Mouse (Mus musculus): ENCODE measurements around the gene Ttll9.

The Ttll9 gene

DNA sequence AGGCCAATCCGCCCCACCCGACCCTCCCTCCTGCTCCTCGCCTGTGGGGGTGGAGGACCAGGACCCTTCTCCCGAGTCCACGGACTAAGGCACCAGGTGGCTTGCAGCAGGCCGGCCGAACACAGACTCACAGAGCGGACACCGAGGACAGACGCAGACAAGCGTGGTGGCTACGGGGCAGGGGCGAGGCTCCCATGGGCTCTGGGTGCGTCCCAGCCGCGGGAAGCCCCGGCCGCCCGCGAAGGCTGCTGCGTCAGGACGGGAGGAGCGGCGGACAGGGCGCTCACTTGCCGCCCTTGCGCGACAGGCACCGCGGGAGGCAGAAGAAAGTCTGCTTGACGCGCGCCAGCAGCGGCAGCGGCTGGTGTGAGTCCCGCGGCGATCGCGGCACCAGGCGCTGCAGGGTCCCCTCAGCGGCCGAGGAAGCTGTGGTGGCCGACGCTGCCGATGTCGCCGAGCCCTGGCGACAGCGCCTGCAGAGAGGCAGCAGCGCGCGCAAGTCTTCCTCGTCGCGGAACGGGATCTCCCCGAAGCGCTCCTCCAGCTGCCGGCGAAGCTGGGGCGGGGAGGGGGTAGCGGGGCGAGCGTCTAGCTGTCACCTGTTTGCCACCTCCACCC, 19.3 kb upstream of the Ttll9 start:
- peak in 1 of 2 experiments; percentile 47 for DNase-seq

DNA sequence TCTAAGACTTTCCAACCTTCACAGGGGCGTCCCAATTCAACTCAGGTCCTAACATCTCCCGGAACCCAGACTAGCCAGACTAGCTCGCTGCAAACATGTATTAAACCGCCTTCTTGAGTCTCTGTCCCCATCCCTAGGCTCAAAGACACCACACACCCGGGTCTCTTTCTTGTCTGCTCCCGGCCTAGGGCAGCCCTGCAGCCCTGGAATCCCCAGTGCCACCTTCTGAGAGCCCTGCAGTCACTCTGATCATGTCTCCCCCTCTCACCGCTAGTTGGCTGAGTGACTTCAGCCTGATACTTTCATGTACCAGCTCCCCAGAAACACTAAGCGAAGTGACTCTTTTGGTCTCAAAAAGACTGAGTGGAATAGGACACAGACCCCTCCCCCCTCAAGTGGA, 18.7 kb upstream of the Ttll9 start:
- DNase-seq: no peak

DNA sequence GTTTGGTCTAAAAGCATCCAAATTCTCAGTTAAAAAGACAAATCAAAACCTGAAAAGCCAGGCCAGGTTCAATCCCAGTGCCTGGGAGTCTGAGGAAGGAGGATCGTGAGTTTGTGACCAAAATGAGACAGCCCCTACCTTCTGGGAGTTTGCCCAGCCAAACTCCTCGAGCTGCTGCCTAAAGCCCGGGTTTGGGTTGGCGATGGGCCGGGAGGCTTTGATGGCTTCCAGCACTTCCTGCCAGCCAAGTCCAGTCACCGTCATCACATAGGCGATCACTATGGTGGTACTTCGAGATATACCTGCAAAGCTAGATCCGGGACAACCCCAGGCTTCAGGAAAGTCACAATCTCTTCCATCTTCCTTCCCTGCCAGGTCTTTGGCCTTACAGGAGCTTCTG, 18.3 kb upstream of the Ttll9 start:
- no peak for DNase-seq

DNA sequence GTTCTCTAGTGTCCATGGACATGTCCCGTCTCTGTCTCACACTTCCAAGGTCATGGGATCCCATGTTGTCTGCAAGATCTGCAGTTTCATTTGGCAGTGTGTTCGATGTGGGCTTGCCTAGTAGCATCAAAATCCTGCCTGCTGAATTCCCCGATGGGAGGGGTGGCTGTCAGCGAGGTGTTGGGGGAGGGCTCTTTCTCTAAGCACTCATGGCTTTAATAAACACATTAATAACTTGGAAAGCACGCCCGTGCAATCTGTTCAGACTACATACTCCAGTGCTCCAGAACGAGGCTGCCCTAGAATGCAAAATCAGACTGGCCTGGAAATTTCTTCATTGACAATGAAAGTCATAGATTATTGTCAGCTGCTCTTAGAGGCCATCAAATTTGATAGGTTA, 15.2 kb upstream of the Ttll9 start:
- no peak for DNase-seq

DNA sequence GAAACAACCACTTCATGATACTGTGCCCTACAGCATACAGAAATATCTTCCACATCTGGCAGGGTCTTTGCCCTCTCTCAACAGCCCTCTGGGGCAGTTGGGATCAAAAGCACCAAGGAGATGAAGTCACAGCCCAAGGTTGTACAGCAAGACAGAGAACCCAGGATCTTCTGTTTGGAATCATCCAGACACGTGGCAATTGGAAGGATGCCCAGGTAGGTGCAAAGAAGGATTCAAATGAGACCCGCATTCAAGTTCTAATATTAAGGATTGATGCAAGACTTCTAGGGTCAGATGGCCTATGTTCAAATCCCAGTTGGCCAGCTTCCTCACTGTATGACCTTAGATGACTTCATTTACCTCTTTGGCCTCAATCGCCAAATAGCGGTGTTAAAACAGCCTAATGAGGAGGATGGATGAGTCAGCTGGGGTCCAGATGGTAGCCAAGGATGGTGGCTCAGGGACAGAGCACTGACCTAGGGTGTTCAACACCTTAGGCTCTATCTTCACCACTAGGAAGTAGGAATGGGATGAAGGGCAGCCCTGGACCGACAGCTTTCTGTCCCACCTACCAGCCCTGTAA, 13.8 kb upstream of the Ttll9 start:
- no peak for DNase-seq

DNA sequence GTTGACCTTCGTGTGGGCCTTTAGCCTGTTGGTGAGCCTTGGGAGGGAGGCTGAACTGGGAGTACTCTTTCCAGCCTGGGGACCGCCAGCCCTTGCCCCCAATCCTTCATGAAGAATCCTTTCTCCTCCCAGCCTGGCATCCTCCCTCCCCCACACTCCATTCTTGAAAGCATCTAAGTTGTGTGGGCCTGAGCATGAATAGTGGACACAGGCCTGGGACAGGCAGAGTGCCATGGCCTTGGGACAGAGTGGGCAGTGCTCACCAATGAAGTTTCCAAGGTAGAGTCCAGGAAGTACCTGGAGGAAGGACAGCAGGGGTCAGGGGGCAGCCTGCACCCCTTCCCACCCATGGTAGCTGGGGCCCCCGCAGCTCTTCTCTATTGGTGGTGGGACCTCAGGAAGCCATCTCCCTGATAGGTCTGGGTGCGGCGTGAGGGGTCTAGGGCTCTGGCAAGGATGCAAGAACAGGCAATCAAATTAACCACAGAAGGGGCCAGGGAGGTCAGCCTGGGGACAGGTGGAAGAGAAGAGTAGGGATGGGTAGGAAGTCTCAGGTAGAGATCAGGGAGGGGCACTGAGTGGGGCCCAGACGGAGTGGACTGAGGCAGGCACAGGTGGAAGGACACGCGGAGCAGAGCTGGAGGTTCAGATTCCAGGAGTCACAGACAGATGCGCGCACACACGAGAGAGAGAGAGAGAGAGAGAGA, 11.8 kb upstream of the Ttll9 start:
- DNase-seq: peak in 1 of 2 experiments; percentile 35

DNA sequence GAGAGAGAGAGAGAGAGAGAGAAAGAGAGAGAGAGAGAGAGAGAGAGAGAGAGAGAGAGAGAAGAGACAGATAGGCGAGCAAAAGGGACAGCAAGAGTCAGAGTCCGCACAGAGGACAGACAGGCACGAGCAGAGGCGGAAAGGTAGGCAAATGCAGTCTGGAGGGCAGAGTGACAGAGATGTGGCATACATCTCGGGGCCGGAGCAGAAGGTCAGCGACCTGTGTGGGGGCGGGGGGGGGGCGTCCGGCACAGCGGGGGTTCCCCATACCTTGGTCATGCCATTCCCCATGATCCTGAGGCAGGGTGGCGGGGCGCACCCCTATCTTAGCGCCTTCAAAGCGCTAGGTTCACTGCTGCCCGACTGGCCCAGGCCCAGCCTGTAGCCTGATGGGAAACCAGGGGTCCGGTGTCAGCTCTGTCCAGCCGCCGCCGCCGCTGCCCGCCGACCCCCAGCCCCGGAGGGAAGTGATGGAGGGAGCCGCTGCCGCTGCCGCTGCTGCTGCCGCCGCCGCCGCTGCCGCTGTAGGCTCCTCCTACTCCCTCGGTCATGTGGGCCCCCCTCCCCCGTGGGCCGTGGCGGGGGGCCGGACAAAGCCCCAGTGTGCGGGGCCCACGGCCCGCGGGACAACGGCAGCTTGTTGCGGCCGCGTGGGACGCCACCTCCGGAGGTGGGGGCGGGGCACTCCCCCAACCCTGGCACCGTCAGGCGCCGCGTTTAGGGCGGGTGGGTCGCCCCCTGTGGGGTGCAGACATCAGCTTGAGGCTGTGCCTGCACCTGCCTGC, 11.0 kb upstream of the Ttll9 start, which contains the start of gene Dusp15:
Dusp15 (minus strand) TSS at position 634 of the 785 bp plus-strand sequence.
- peak; percentile 45 to 63 for DNase-seq

DNA sequence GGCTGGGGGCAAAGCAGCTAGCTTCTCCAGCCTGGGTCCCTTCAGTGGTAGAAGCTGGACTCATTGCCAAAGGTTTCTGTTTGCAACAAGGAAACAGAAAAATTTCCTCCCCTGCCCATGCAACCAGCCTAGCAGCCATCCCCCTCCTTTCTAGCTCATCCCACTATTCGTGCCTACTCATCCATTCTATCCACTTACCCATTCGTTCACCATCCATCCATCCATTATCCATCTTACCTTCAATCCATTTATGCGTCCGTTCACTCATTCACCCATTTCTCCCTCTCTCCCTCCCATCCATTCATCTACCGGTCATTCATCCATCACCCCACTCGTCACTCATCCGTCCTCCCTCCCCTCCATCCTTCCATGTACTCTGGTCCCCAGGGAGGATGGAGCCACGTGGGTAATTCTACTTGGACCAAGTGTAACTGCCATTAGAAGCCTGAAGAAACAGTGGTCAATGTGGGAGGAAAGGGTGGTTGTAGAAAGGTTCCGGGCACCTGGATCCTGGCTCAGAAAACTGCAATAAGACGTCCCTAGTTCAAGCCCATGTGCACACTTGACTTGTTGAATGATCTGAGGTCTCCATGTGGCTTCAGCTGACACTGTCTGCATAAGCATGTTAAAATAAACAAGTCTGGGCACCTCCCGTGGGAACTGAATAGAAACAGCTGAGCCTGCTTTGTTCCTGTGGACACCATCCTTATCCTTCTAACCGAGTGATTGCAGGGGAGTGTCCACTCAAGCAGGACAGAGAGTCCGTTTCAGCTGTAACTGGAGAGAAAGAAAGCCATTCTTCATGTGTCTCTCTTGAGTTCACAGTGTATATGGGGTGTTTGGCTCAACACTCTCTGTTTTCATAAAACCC, 10.2 kb upstream of the Ttll9 start:
- DNase-seq: peak in 1 of 2 experiments; percentile 30

DNA sequence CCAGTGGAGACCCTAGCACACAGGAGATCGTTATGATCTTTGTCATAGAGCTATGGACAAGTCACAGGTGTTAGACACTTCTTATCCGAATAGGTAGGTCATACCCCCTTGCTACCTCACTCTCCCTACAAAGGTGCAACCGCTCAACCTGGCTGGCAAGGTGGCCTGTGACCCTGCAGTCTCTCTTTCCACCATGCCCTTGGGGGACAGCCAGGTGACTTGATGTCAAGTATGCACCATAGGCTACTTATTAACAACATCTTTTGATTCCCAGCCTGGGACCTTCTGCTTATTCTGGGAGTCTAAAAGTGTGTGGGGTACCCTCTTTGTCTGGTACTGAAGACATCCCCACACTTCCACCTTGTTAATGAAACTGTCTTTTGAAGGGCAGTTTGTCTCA, 4.2 kb upstream of the Ttll9 start:
- DNase-seq: peak in 1 of 2 experiments; percentile 37

DNA sequence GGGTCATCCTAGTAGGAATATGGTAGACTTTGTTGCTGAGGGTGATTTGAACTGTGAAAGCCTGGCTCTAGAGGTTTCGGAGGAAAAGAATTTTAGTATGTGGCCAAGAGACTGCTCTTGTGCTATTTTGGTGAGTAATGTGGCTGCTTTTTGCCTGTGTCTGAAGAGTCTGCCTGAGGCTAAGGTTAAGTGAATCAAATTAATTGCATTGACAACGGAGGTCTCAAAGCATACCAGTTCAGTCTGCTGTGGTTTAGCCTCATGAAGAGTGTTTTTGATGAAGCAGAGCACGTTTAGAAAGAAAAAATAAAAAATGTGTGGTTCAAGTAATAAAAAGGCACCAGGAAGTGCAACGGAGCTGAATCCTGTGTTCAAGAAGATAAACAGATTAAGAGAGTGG, 3.3 kb downstream of the Ttll9 start:
- DNase-seq: no peak

DNA sequence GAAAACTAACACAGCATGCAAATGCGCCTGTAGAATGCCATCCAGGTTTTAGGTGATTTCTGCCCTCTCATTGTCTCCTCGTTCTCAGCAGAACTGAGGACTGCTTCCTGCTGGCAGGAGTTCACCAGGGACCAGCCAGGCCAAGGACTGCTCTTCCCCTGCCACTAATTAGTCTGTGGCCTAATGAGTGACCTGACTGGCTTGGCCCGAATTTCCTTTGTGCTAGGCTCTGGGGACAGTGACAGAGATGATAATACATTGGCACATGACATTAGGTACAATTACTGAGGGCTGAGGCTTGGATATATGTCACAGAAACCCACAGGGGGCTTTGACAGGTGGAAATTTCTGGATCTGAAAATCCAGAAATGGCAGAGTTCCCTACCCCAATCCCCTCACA, 14.7 kb downstream of the Ttll9 start:
- no peak for DNase-seq

DNA sequence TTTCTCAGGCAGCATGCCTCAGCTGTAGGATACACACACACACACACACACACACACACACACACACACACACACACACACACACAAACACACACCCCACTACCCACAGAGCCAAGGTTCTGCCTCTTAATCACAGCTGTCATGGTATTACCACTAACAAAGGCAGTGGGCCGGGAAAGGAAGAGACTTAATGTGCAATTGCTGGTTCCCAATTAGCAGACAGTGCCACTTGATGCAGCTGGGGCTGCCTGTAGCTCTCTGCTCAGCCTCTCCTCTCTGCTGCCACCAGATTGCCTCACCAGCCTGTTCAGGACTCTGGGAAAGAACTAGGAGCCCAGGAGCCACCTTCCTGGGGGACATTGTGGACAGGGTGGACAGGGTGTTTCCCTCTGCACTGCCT, 23.3 kb downstream of the Ttll9 start:
- no peak for DNase-seq

DNA sequence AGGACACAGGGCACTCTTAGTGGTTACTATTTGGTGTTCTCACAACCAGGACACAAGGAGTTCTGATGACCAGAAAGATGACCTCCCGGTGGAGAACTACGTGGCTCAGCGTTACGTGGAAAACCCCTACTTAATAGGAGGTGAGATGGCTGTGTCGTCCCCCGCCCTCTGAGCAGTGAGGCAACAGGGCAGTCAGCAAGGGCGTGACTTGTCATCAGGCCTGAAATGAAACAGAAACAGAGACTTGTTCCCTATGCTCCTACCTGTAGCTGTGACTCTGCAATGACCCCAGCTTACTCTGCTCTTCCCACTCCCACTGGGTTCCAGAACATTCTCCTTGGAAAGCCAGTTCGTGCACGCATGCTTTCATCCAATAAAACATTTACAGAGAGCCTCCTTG, 29.2 kb downstream of the Ttll9 start:
- DNase-seq: no peak

DNA sequence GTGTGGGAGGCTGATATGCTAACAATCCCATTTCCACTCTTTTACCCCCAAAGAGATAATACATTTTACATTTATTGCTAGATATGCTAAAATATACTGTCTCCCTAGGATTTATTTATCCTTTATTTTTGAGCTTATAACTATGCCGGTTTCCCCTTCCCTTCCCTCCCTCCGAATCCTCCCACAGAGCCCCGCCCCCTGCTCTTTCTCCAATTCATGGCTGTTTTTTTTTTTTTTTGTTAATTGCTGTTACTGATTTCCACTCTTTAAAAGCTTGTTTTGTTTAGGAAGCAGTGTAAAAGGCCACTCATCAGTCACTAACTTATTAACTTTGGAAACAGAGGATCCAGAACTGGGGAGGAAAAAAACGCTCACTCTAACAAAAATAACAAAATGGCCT, 34.8 kb downstream of the Ttll9 start:
- peak; percentile 53 to 66 for DNase-seq

DNA sequence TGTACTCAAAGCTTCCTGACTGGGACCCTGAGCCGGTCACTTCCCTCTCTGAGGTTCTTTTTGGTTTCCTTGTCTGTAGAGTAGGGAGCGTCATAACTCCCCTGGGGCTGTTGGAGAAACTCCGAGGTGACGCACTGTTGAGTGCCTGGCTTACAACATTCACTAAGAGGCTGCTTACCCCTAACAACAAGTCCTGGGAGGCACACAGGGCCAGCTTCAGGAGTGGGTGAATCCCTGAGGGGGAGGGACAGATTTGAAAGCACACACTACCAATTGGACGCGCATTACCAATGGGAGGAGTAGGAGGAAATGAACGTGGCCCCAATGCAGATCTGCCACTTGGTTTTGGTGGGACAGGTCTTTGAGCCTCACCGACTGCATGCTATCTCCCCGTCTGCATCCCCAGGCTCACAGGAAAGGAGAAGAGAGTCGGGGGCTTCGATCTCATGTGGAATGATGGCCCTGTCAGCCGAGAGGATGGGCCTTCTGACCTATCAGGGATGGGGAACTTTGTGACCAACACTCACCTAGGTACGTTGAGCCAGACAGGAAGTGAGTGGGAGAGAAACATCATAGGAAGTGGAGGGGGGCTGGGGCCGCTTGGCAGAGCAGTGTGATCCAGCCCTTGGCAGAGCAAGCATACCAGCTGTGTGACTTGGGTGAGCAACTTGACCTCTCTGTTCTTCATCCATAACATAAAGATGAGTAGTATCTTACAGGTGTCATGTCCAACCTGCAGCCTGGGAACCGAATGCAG, 40.4 kb downstream of the Ttll9 start:
- DNase-seq: no peak

DNA sequence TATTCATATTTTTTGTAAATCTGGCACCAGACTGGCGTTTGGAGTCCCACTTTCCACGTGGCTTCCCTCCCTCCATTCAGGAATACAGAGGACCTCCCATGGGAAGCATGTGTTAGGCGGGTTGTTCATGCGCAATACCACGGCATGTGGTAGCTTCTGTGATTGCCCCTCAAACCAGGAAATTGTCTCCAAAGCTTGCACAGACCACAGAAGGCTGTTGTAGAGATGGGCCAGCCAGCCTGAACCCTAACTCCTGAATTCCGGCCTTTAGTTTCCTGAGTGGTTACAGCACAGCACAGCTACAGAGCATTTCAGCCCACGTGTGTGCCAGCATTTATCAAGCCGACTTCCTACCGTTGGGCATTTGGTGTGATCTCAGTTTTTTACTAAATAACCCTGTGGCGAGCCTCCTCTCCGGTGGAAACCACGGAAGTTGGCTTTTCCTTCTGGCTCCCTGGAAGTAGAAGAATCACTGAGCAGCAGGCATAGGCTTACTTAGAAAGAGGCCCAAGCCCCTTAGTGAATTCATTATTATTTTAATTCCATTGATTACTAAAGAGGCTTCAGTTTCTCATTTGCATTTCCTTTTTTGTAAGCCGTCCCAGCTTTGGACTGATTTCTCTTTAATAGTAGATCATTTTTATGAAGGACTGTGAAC, 41.5 kb downstream of the Ttll9 start:
- DNase-seq: no peak

DNA sequence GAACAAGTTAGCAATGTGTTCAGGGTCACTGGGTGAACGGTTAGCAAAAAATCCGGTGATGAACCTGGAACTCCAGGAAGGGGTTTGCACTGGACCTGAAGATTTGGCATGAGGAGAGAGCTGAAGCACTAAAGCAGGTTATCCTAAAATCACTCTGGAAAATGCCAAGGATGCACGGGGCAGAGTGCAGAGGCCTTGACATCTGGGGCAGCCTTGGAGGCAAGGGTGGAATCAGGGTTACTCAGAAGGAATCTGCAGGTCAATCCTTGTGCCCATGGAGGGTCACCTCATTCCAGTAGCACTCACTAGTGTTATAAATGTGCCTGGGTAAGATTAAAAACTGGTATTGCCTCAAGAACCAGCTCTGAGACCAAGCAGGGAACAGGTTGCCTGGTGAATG, 43.7 kb downstream of the Ttll9 start:
- DNase-seq: no peak

DNA sequence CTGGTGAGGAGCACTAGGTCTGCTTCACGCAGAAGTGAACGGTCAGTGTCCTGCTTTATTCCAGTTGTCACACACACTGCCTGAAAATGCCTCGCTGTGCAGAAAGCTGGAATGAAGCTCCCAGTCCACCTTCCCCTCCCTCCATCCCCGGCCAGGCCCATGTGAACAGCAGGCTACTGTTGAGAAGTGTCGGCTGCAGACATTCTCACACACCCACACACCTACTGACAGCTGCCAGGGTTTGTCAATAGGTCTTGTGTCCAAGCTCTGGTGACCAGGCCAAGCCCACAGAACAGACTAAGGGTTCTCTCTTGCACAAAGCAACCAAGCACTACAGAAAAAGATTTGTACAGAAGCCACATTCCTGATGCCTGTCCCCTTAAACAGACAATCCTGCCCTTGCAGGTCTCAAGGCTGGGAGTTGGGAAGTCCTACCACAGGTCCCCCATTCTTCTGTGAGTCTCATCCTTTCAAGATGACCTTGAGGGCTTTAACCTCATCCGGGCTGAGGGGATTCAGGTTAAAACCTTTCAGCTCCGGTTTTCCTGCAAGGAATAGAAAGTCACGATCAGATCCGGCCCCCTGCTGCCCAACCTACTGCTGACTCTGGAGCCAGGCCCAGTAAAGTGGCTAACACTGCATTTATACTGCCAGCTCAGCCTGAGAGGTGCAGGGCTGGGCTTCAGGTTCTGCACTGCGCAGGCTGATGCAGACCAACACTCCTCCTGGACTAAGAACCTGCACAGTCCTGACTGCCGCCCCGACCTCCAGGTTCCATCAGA, 47.1 kb downstream of the Ttll9 start:
- DNase-seq: no peak

DNA sequence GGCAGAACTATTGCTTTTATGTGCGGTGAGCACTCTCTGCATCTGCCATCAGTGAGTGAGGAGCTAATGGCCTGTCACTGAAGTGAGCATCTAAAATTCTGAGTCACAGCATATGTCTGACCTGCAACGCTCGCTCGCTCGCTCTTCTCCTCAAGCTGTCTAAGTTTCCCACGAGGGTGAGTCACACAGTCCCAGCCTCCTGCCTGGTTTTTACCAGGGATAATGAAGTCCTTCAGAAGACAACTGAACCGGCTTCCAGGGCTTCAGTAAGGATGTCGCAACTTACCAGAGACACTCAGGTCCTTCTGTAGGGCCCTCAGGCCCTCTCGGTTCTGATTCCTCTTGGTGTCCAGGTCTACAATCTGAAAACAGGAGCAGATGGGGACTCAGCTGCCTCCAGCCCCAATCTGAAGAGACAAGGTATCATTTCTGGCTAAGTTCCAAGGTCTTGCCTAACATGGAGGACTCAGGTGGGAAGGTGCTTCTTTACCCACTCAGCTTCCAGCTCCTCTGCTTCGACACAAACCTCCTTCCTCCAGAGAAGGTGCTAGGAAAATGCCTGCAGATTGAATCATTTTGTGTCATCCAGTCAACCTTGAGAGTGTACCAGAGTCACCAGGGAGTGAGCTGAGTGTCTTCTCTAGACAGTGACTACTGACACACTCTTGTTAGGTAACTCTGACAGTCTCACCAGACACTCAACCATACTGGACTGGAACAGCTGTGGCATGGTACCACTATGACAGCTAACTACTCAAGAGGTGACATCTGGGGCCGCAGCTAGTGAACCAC, 51.6 kb downstream of the Ttll9 start:
- no peak for DNase-seq
